19 mouse cellular contexts compared by ENCODE assay signal in the genomic region with DNA sequence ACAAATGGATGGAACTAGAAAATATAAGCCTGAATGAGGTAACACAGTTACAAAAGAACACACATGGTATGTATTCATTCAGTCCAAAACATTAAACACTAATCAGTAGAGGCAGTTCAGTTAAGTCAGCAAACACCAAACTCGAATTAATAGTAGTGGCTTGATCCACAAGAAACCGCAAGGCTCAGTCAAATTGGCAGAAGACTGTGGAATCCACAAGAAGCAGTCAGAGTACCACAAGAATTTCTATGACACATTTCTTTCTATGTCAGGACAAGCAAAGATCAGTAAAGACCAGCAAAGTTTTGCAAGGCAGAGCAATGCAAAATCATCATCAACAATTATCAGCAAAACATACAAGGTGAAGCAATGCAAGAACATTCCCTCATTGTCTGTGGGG.
"Had no signal": no experiment of that assay in that cellular context is flagged by ENCODE, and none has a peak within 500 bp of the region (broad histone marks: within the 10 kb centered on the region; RNA-seq: fewer than 3 reads in every experiment).

No protein-coding gene starts in this region.

- H3K4me1 ChIP-seq: lung, embryonic 15.5 days; megakaryocyte, embryonic 14.5 days; midbrain, embryonic 12.5 days; neural tube, embryonic 13.5 days; stomach, embryonic 15.5 days had no signal

- H3K9me3 ChIP-seq: lung, embryonic 15.5 days; megakaryocyte, embryonic 14.5 days; midbrain, embryonic 12.5 days; stomach, embryonic 15.5 days had no signal

- ATAC-seq: liver, postnatal 0 days; lung, postnatal 0 days; midbrain, embryonic 16.5 days had no signal

- H3K4me3 ChIP-seq: lung, embryonic 15.5 days; megakaryocyte, embryonic 14.5 days; midbrain, embryonic 12.5 days; myocyte; neural tube, embryonic 13.5 days; stomach, embryonic 15.5 days had no signal

- H3K4me2 ChIP-seq: lung, embryonic 15.5 days; midbrain, embryonic 12.5 days; neural tube, embryonic 13.5 days; stomach, embryonic 15.5 days had no signal

- H3K27me3 ChIP-seq: lung, embryonic 15.5 days; megakaryocyte, embryonic 14.5 days; midbrain, embryonic 12.5 days; neural tube, embryonic 13.5 days; stomach, embryonic 15.5 days had no signal

- H3K9ac ChIP-seq: liver, postnatal 0 days; lung, embryonic 15.5 days; midbrain, embryonic 12.5 days; neural tube, embryonic 13.5 days; stomach, embryonic 15.5 days had no signal

- DNase-seq: liver, postnatal 0 days; lung, adult 2 months; lung, postnatal 14 days; lung, postnatal 36 days; midbrain, embryonic 14.5 days; right cerebral cortex, postnatal 14 days; thymus, adult 2 months; thymus, postnatal 25 days; thymus, postnatal 4 days had no signal

- H3K36me3 ChIP-seq: lung, embryonic 15.5 days; midbrain, embryonic 12.5 days; neural tube, embryonic 13.5 days; stomach, embryonic 15.5 days had no signal

- H3K27ac ChIP-seq: lung, embryonic 15.5 days; macrophage; midbrain, embryonic 12.5 days; neural tube, embryonic 13.5 days; stomach, embryonic 15.5 days; stomach, postnatal 0 days had no signal
